Mouse (Mus musculus) heart, adult 8-10 months (tissue): Measurements from ENCODE around the gene Tlr6. TPM values are rescaled to one million over a fixed set of nuclear protein-coding genes. Genes with fewer than 3 reads are reported as not detected.

Experiments
- DNase-seq: peaks from one replicate; pipeline ENCODE4 v3.0.0; 2022; ENCODE audit warnings: low spot score
- microRNA-seq: library from miRNA; unstranded; fragments of <30 nt; microRNA quantifications from one replicate; pipeline ENCODE4 v1.2.0, GENCODE M21; 2022
- total RNA-seq, 4 experiments: library from RNA; stranded (reverse); gene quantifications; 2 replicates each; pipeline ENCODE4 v1.2.4; 2022

Tlr6 gene
- total RNA-seq, 4 experiments from 2014 or later = 0.46 to 0.91 (median 0.71) TPM

- DNase-seq = no peak
These were observed 27.7 kb downstream of the Tlr6 start for GRCm38 (mm10) chr5:64932215-64932614.

GRCm38 (mm10) chr5:64922891-64923381 lies 37.0 kb downstream of the Tlr6 start:
- DNase-seq = no peak

- DNase-seq = no peak
These were observed 41.0 kb downstream of the Tlr6 start for GRCm38 (mm10) chr5:64918616-64919597.

- DNase-seq = no peak
These were observed 42.2 kb downstream of the Tlr6 start for GRCm38 (mm10) chr5:64917721-64918120.

- DNase-seq = no peak
These were observed 42.7 kb downstream of the Tlr6 start for GRCm38 (mm10) chr5:64917161-64917560.

- DNase-seq = no peak
These were observed 51.2 kb downstream of the Tlr6 start for GRCm38 (mm10) chr5:64908585-64909284.

- no peak for DNase-seq
These were observed 52.0 kb downstream of the Tlr6 start for GRCm38 (mm10) chr5:64907906-64908305.

- no peak for DNase-seq
These were observed 54.2 kb downstream of the Tlr6 start for GRCm38 (mm10) chr5:64905516-64906271.

Small RNAs within 50 kb of the gene (microRNA-seq; reads per million reads assigned to microRNA genes)
- gene Mir574 = 212 reads per million, percentile 68 among the genes with 10 or more reads in this experiment

Other genes starting within 250 kb of the Tlr6 start
- gene Klf3, start 156.7 kb downstream of the Tlr6 start, total RNA-seq = 10 to 100 TPM; 35.2 to 51.2 (median 39.9) TPM
- under 1 TPM; 0.09 to 0.41 (median 0.27) TPM for gene Tlr1, start 26.5 kb downstream of the Tlr6 start, total RNA-seq
- 10 to 100 TPM; 13.7 to 18.0 (median 15.7) TPM for gene Fam114a1, start 10.0 kb upstream of the Tlr6 start, total RNA-seq
- gene Tmem156, start 132.0 kb upstream of the Tlr6 start, total RNA-seq = under 1 TPM in 1 of 4 experiments, not detected in 3; 0.17 TPM
- 10 to 100 TPM; 13.0 to 16.0 (median 13.4) TPM for gene Klhl5, start 147.4 kb upstream of the Tlr6 start, total RNA-seq
- 1 to 10 TPM in 2 of 4 experiments, under 1 TPM in 2; 0.66 to 2.3 (median 1.2) TPM for gene Wdr19, start 239.6 kb upstream of the Tlr6 start, total RNA-seq